Mouse (Mus musculus): Measurements from ENCODE around the gene Tek. TPM values are rescaled to one million over a fixed set of nuclear protein-coding genes. Genes with fewer than 3 reads are reported as not detected.

Gene Tek
- under 1 TPM in 1 of 2 experiments, not detected in 1; 0.04 TPM for polyA plus RNA-seq (2017; shearing (Covaris generic))

DNA sequence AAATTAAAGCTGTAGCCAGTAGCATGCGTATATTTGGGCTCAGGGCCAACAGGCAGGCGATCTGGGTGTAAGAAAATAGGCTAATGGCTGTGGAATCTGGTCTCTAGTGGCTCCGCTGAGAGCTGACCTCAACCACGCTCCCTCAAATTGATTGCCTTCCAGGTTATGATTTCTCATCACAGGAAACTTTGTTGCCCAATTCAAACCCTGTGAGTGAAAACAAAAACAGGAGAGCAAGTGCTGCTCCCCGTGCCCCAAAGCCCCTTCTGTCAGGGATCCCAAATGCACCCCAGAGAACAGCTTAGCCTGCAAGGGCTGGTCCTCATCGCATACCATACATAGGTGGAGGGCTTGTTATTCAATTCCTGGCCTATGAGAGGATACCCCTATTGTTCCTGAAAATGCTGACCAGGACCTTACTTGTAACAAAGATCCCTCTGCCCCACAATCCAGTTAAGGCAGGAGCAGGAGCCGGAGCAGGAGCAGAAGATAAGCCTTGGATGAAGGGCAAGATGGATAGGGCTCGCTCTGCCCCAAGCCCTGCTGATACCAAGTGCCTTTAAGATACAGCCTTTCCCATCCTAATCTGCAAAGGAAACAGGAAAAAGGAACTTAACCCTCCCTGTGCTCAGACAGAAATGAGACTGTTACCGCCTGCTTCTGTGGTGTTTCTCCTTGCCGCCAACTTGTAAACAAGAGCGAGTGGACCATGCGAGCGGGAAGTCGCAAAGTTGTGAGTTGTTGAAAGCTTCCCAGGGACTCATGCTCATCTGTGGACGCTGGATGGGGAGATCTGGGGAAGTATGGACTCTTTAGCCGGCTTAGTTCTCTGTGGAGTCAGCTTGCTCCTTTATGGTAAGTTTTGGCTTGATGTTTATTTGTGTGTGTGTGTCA, at the start of gene Tek:
Gene Tek (plus strand): TSS at position 452 of the 894 bp plus-strand sequence.

Other genes starting within 250 kb of the Tek start
- gene Gm10306, start 182.7 kb upstream of the Tek start, polyA plus RNA-seq (2017; shearing (Covaris generic)): not detected
- 10 to 100 TPM; 21.3 to 28.4 TPM for gene Caap1, start 182.5 kb upstream of the Tek start, polyA plus RNA-seq (2017; shearing (Covaris generic))
- 10 to 100 TPM; 71.3 to 96.8 TPM for gene Plaa, start 136.0 kb upstream of the Tek start, polyA plus RNA-seq (2017; shearing (Covaris generic))
- 1 to 10 TPM; 2.5 to 2.6 TPM for gene Ift74, start 124.8 kb upstream of the Tek start, polyA plus RNA-seq (2017; shearing (Covaris generic))
- gene Lrrc19, start 89.1 kb upstream of the Tek start, polyA plus RNA-seq (2017; shearing (Covaris generic)): not detected
- under 1 TPM in 1 of 2 experiments, not detected in 1; 0.22 TPM for gene Eqtn, start 189.6 kb downstream of the Tek start, polyA plus RNA-seq (2017; shearing (Covaris generic))
- 10 to 100 TPM; 42.4 to 54.4 TPM for gene Mysm1, start 239.8 kb downstream of the Tek start, polyA plus RNA-seq (2017; shearing (Covaris generic))